Mouse (Mus musculus) brown adipose tissue, adult 24 weeks (tissue): ENCODE measurements around the gene Syne2. TPM values are rescaled to one million over a fixed set of nuclear protein-coding genes. Genes with fewer than 3 reads are reported as not detected.
A peak's percentile ranks its signal among the peaks of the same experiment; 100 is the strongest.

ENCODE experiments used
- H3K27ac ChIP-seq: fragments of 200-500 bp; replicated peaks from 2 replicates; pipeline ENCODE4 v1.5.1; 2012; ENCODE audit warnings: low read depth, mild to moderate bottlenecking, low read length
- H3K4me1 ChIP-seq: fragments of 200-500 bp; 2 replicates; pipeline ENCODE4 v1.6.1; 2012; ENCODE audit warnings: low read length, mixed read lengths; ENCODE audit not compliant: control insufficient read depth, insufficient read depth, insufficient read length
- H3K4me3 ChIP-seq: fragments of 200-500 bp; 2 replicates; pipeline ENCODE4 v1.5.1; 2012; ENCODE audit warnings: low read depth, mild to moderate bottlenecking, low read length, moderate library complexity; ENCODE audit not compliant: insufficient read depth
- polyA plus RNA-seq: library from polyadenylated mRNA; stranded (reverse); fragments of >200 nt; gene quantifications from 2 replicates; pipeline ENCODE4 v1.2.4, GENCODE M21; 2012; ENCODE audit not compliant: missing spikeins, insufficient read depth, insufficient read length

Syne2 gene
- polyA plus RNA-seq, 1 experiment: 19.7 TPM

- Histone ChIP-seq H3K4me1 (peaks cover 12% of the 10 kb centered on the region; the same call in 1 of the 2 replicates), H3K4me3 (no peak overlapping the region), H3K27ac (no peak overlapping the region)
These were observed 55.8 kb downstream of the Syne2 start for GRCm38 (mm10) chr12:75873546-75874235.

- no peak overlapping the region for H3K27ac ChIP-seq
- H3K4me3 ChIP-seq: no peak overlapping the region
These were observed 56.5 kb downstream of the Syne2 start for GRCm38 (mm10) chr12:75874287-75874994.

GRCm38 (mm10) chr12:75879636-75880317, 61.8 kb downstream of the Syne2 start:
- Histone ChIP-seq H3K4me1 (0 out of 2 replicates have a peak, but pooled peaks cover under 1% of the 10 kb centered on the region), H3K27ac (no peak overlapping the region), H3K4me3 (no peak overlapping the region)

More at GRCm38 (mm10) chr12:75874287-75874994, 56.5 kb downstream of the Syne2 start:
- peaks cover 7% of the 10 kb centered on the region; the same call in 1 of the 2 replicates for H3K4me1 ChIP-seq

- no peak overlapping the region for H3K4me3 ChIP-seq
- H3K27ac ChIP-seq: no peak overlapping the region
- H3K4me1 ChIP-seq: no peaks in the 10 kb centered on the region
These were observed 63.6 kb downstream of the Syne2 start for GRCm38 (mm10) chr12:75881554-75881953.

- Histone ChIP-seq H3K27ac (no peak overlapping the region), H3K4me1 (no peaks in the 10 kb centered on the region), H3K4me3 (no peak overlapping the region)
These were observed 68.2 kb downstream of the Syne2 start for GRCm38 (mm10) chr12:75886161-75886560.

GRCm38 (mm10) chr12:75886946-75887345, 69.0 kb downstream of the Syne2 start:
- H3K27ac ChIP-seq: no peak overlapping the region
- no peaks in the 10 kb centered on the region for H3K4me1 ChIP-seq
- H3K4me3 ChIP-seq: no peak overlapping the region

GRCm38 (mm10) chr12:75888721-75889120, 70.8 kb downstream of the Syne2 start:
- Histone ChIP-seq H3K4me1 (no peaks in the 10 kb centered on the region), H3K4me3 (no peak overlapping the region), H3K27ac (no peak overlapping the region)

- Histone ChIP-seq H3K4me1 (no peaks in the 10 kb centered on the region), H3K4me3 (no peak overlapping the region), H3K27ac (no peak overlapping the region)
These were observed 73.3 kb downstream of the Syne2 start for GRCm38 (mm10) chr12:75891206-75891605.

- Histone ChIP-seq H3K27ac (no peak overlapping the region), H3K4me1 (no peaks in the 10 kb centered on the region), H3K4me3 (no peak overlapping the region)
These were observed 75.5 kb downstream of the Syne2 start for GRCm38 (mm10) chr12:75893392-75893791.

GRCm38 (mm10) chr12:75894316-75894997, 76.5 kb downstream of the Syne2 start:
- H3K4me3 ChIP-seq: no peak overlapping the region
- H3K4me1 ChIP-seq: no peaks in the 10 kb centered on the region
- H3K27ac ChIP-seq: no peak overlapping the region

- Histone ChIP-seq H3K27ac (no peak overlapping the region), H3K4me1 (no peaks in the 10 kb centered on the region), H3K4me3 (no peak overlapping the region)
These were observed 77.0 kb downstream of the Syne2 start for GRCm38 (mm10) chr12:75894998-75895331.

GRCm38 (mm10) chr12:75897793-75898192, 79.9 kb downstream of the Syne2 start:
- Histone ChIP-seq H3K4me3 (no peak overlapping the region), H3K27ac (0 out of 2 replicates have a peak overlapping the region, but pooled peaks have one; percentile 26), H3K4me1 (no peaks in the 10 kb centered on the region)

- Histone ChIP-seq H3K4me1 (no peaks in the 10 kb centered on the region), H3K27ac (no peak overlapping the region), H3K4me3 (no peak overlapping the region)
These were observed 83.8 kb downstream of the Syne2 start for GRCm38 (mm10) chr12:75901721-75902120.

GRCm38 (mm10) chr12:75904068-75904467, 86.1 kb downstream of the Syne2 start:
- H3K4me1 ChIP-seq: no peaks in the 10 kb centered on the region
- H3K4me3 ChIP-seq: no peak overlapping the region
- no peak overlapping the region for H3K27ac ChIP-seq

GRCm38 (mm10) chr12:75905304-75905703, 87.4 kb downstream of the Syne2 start:
- no peak overlapping the region for H3K27ac ChIP-seq
- no peak overlapping the region for H3K4me3 ChIP-seq
- H3K4me1 ChIP-seq: no peaks in the 10 kb centered on the region
